Mouse (Mus musculus) embryonic facial prominence, embryonic 13.5 days (tissue): Measurements from ENCODE around the gene Tmem8b. TPM values are rescaled to one million over a fixed set of nuclear protein-coding genes. Genes with fewer than 3 reads are reported as not detected.

Experiments
- ATAC-seq: fragments of 200-750 bp; cut with Nextera tagmentation; 2 replicates; pipeline ENCODE4 v1.8.0; 2017; ENCODE audit warnings: low read depth; ENCODE audit not compliant: insufficient number of reproducible peaks, insufficient read depth, low FRiP score, low TSS enrichment
- H3K27ac ChIP-seq: fragments of 300-500 bp; sonication (generic); 2 replicates; pipeline ENCODE4 v1.5.1; 2015; ENCODE audit warnings: moderate library complexity, mild to moderate bottlenecking, inconsistent platforms
- H3K27me3 ChIP-seq: fragments of 300-500 bp; sonication (generic); 2 replicates; pipeline ENCODE4 v1.6.1; 2015; ENCODE audit warnings: mild to moderate bottlenecking, inconsistent platforms
- H3K36me3 ChIP-seq: fragments of 300-500 bp; sonication (generic); 2 replicates; pipeline ENCODE4 v1.6.1; 2015; ENCODE audit warnings: mild to moderate bottlenecking, inconsistent platforms
- H3K4me1 ChIP-seq: fragments of 300-500 bp; sonication (generic); 2 replicates; pipeline ENCODE4 v1.6.1; 2015; ENCODE audit warnings: inconsistent platforms
- H3K4me2 ChIP-seq: fragments of 300-500 bp; sonication (generic); 2 replicates; pipeline ENCODE4 v1.6.1; 2015; ENCODE audit warnings: moderate library complexity, mild to moderate bottlenecking, inconsistent platforms
- H3K4me3 ChIP-seq: fragments of 300-500 bp; sonication (generic); 2 replicates; pipeline ENCODE4 v1.5.1; 2015; ENCODE audit warnings: mild to moderate bottlenecking, inconsistent platforms
- H3K9ac ChIP-seq: fragments of 300-500 bp; sonication (generic); 2 replicates; pipeline ENCODE4 v1.6.1; 2015; ENCODE audit warnings: mild to moderate bottlenecking, inconsistent platforms
- H3K9me3 ChIP-seq: fragments of 300-500 bp; sonication (generic); 2 replicates; pipeline ENCODE4 v1.6.1; 2016; ENCODE audit warnings: inconsistent platforms
- WGBS: fragments of 180-500 bp; shearing (Covaris S2); methylation state at CpG from one replicate; pipeline ENCODE4 v1.1.7; 2015; ENCODE audit warnings: mixed read lengths; 5-methylcytosine and 5-hydroxymethylcytosine counted together
- polyA plus RNA-seq: library from polyadenylated mRNA; unstranded; fragments of >200 nt; fragmentation: Nextera tagmentation; extraction: Ambion mirVana; gene quantifications from 2 replicates; pipeline ENCODE4 v1.2.1, GENCODE M21; 2015

Tmem8b gene
- polyA plus RNA-seq, 1 experiment from 2014 or later = 8.4 TPM

- H3K9ac ChIP-seq = no peak overlapping the region
- 33% methylated on average over 9 of the region's 9 CpGs for WGBS
- 0 out of 2 replicates have a peak, but pooled peaks cover 4% of the 10 kb centered on the region for H3K27me3 ChIP-seq
- no peaks in the 10 kb centered on the region for H3K4me1 ChIP-seq
- no peak overlapping the region for H3K27ac ChIP-seq
- no peak overlapping the region for H3K4me2 ChIP-seq
- no peak overlapping the region for H3K4me3 ChIP-seq
- peaks cover 7% of the 10 kb centered on the region; the same call in 1 of the 2 replicates for H3K36me3 ChIP-seq
- H3K9me3 ChIP-seq = no peaks in the 10 kb centered on the region
- ATAC-seq = no peak
These were observed 26.5 kb downstream of the Tmem8b start for GRCm38 (mm10) chr4:43695249-43695671.

- H3K4me3 ChIP-seq = no peak overlapping the region
- H3K4me1 ChIP-seq = no peaks in the 10 kb centered on the region
- 91% methylated on average over 13 of the region's 13 CpGs for WGBS
- H3K9ac ChIP-seq = no peak overlapping the region
- no peaks in the 10 kb centered on the region for H3K36me3 ChIP-seq
- ATAC-seq = no peak
- H3K27me3 ChIP-seq = 0 out of 2 replicates have a peak, but pooled peaks cover 4% of the 10 kb centered on the region
- no peak overlapping the region for H3K27ac ChIP-seq
- no peaks in the 10 kb centered on the region for H3K9me3 ChIP-seq
- no peak overlapping the region for H3K4me2 ChIP-seq
These were observed 27.8 kb downstream of the Tmem8b start for GRCm38 (mm10) chr4:43696561-43696960.

GRCm38 (mm10) chr4:43700707-43701106 lies 31.9 kb downstream of the Tmem8b start, which contains the start of gene Olfr70:
Olfr70 (minus strand) TSS chr4:43700807.
- ATAC-seq = no peak
- Histone ChIP-seq H3K36me3 (no peaks in the 10 kb centered on the region), H3K27me3 (0 out of 2 replicates have a peak, but pooled peaks cover 4% of the 10 kb centered on the region), H3K9ac (no peak within 1 kb of the TSS), H3K4me2 (no peak within 1 kb of the TSS), H3K4me3 (no peak within 1 kb of the TSS), H3K4me1 (no peaks in the 10 kb centered on the region), H3K27ac (no peak within 1 kb of the TSS), H3K9me3 (no peaks in the 10 kb centered on the region)
- 86% methylated on average over 6 of the region's 6 CpGs for WGBS

- Histone ChIP-seq H3K4me2 (no peak overlapping the region), H3K27ac (no peak overlapping the region), H3K9ac (no peak overlapping the region), H3K36me3 (no peaks in the 10 kb centered on the region), H3K4me3 (no peak overlapping the region), H3K27me3 (no peaks in the 10 kb centered on the region), H3K4me1 (no peaks in the 10 kb centered on the region), H3K9me3 (no peaks in the 10 kb centered on the region)
- no peak for ATAC-seq
- 75% methylated on average over 6 of the region's 6 CpGs for WGBS
These were observed 34.7 kb downstream of the Tmem8b start for GRCm38 (mm10) chr4:43703439-43703838.

GRCm38 (mm10) chr4:43703851-43704250 lies 35.1 kb downstream of the Tmem8b start:
- WGBS = 78% methylated on average over 8 of the region's 8 CpGs
- H3K36me3 ChIP-seq = no peaks in the 10 kb centered on the region
- no peak for ATAC-seq
- H3K4me3 ChIP-seq = no peak overlapping the region
- no peaks in the 10 kb centered on the region for H3K9me3 ChIP-seq
- no peak overlapping the region for H3K27ac ChIP-seq
- no peak overlapping the region for H3K9ac ChIP-seq
- no peak overlapping the region for H3K4me2 ChIP-seq
- H3K27me3 ChIP-seq = no peaks in the 10 kb centered on the region
- H3K4me1 ChIP-seq = no peaks in the 10 kb centered on the region

- no peak overlapping the region for H3K27ac ChIP-seq
- no peaks in the 10 kb centered on the region for H3K4me1 ChIP-seq
- H3K36me3 ChIP-seq = no peaks in the 10 kb centered on the region
- H3K9me3 ChIP-seq = no peaks in the 10 kb centered on the region
- no peaks in the 10 kb centered on the region for H3K27me3 ChIP-seq
- H3K4me3 ChIP-seq = no peak overlapping the region
- H3K4me2 ChIP-seq = no peak overlapping the region
- H3K9ac ChIP-seq = no peak overlapping the region
- 81% methylated on average over 13 of the region's 13 CpGs for WGBS
- no peak for ATAC-seq
These were observed 37.2 kb downstream of the Tmem8b start for GRCm38 (mm10) chr4:43705991-43706390.

GRCm38 (mm10) chr4:43709869-43710268 lies 41.1 kb downstream of the Tmem8b start, which contains the start of gene Olfr71:
Olfr71 (minus strand) TSS chr4:43710255.
- WGBS = 72% methylated on average over 6 of the region's 6 CpGs
- Histone ChIP-seq H3K4me3 (no peak within 1 kb of the TSS), H3K9ac (no peak within 1 kb of the TSS), H3K9me3 (no peaks in the 10 kb centered on the region), H3K4me1 (peaks cover 3% of the 10 kb centered on the region; the same call in 1 of the 2 replicates), H3K4me2 (no peak within 1 kb of the TSS), H3K36me3 (no peaks in the 10 kb centered on the region), H3K27ac (no peak within 1 kb of the TSS), H3K27me3 (no peaks in the 10 kb centered on the region; the same call in 1 of the 2 replicates)
- ATAC-seq = no peak

- no peak overlapping the region for H3K9ac ChIP-seq
- H3K4me3 ChIP-seq = no peak overlapping the region
- H3K36me3 ChIP-seq = no peaks in the 10 kb centered on the region
- H3K27me3 ChIP-seq = no peaks in the 10 kb centered on the region; the same call in 1 of the 2 replicates
- ATAC-seq = no peak
- H3K4me2 ChIP-seq = no peak overlapping the region
- no peak overlapping the region for H3K27ac ChIP-seq
- no peaks in the 10 kb centered on the region for H3K9me3 ChIP-seq
- WGBS = 1% methylated on average over 2 of the region's 2 CpGs
- peaks cover 3% of the 10 kb centered on the region; the same call in 1 of the 2 replicates for H3K4me1 ChIP-seq
These were observed 43.0 kb downstream of the Tmem8b start for GRCm38 (mm10) chr4:43711821-43712220.

- Histone ChIP-seq H3K36me3 (no peaks in the 10 kb centered on the region), H3K27ac (no peak overlapping the region), H3K4me2 (no peak overlapping the region), H3K4me1 (peaks cover 6% of the 10 kb centered on the region; the same call in 1 of the 2 replicates), H3K27me3 (no peaks in the 10 kb centered on the region; the same call in 1 of the 2 replicates), H3K9ac (no peak overlapping the region), H3K9me3 (no peaks in the 10 kb centered on the region), H3K4me3 (no peak overlapping the region)
- ATAC-seq = no peak
- WGBS = 34% methylated on average over 7 of the region's 7 CpGs
These were observed 45.0 kb downstream of the Tmem8b start for GRCm38 (mm10) chr4:43713652-43714219.

- Histone ChIP-seq H3K4me3 (no peak overlapping the region), H3K4me1 (peaks cover 10% of the 10 kb centered on the region; the same call in 1 of the 2 replicates), H3K27ac (peak overlapping the region; percentile 39; the same call in 1 of the 2 replicates), H3K9ac (no peak overlapping the region), H3K9me3 (no peaks in the 10 kb centered on the region), H3K4me2 (no peak overlapping the region), H3K27me3 (no peaks in the 10 kb centered on the region), H3K36me3 (no peaks in the 10 kb centered on the region)
- WGBS = 40% methylated on average over 14 of the region's 16 CpGs
- no peak for ATAC-seq
These were observed 51.9 kb downstream of the Tmem8b start for GRCm38 (mm10) chr4:43720491-43721228.

GRCm38 (mm10) chr4:43722191-43722590 lies 53.4 kb downstream of the Tmem8b start:
- Histone ChIP-seq H3K27me3 (no peaks in the 10 kb centered on the region), H3K9me3 (no peaks in the 10 kb centered on the region), H3K36me3 (no peaks in the 10 kb centered on the region), H3K4me2 (no peak overlapping the region), H3K27ac (no peak overlapping the region), H3K4me3 (no peak overlapping the region), H3K9ac (no peak overlapping the region), H3K4me1 (peaks cover 18% of the 10 kb centered on the region)
- 87% methylated on average over 4 of the region's 4 CpGs for WGBS
- ATAC-seq = no peak

- Histone ChIP-seq H3K27ac (no peak overlapping the region), H3K9ac (no peak overlapping the region), H3K36me3 (no peaks in the 10 kb centered on the region), H3K4me2 (no peak overlapping the region), H3K9me3 (no peaks in the 10 kb centered on the region), H3K4me3 (no peak overlapping the region), H3K27me3 (no peaks in the 10 kb centered on the region), H3K4me1 (peaks cover 19% of the 10 kb centered on the region)
- WGBS = 40% methylated on average over 1 of the region's 1 CpGs
- no peak for ATAC-seq
These were observed 56.0 kb downstream of the Tmem8b start for GRCm38 (mm10) chr4:43724764-43725163.
